Mouse (Mus musculus): ENCODE data around the gene Pom121l2.

- TF ChIP-seq ZC3H11A (IDR thresholded peaks at IDR 0.05; ENCODE audit: borderline replicate concordance, low read depth, low read length) (no peak), MAFK (IDR thresholded peaks at IDR 0.05; ENCODE audit: insufficient read depth, low read depth, low read length) (0 out of 2 replicates have a peak, but pooled peaks have one; percentile 31), HCFC1 (IDR thresholded peaks at IDR 0.05; ENCODE audit: borderline replicate concordance, insufficient read depth, low read length) (no peak), ZNF384 (IDR thresholded peaks at IDR 0.05; ENCODE audit: low read depth, low read length) (no peak)
Measured at GRCm38 (mm10) chr13:22029928-22030327, 48.9 kb downstream of the Pom121l2 start.
